Mouse (Mus musculus) bone marrow macrophage, adult 2 months (primary cell): ENCODE results near the gene Carmil1.

Experiments used
- CTCF ChIP-seq: IDR thresholded peaks from 2 replicates; pipeline ENCODE4 v1.5.1; 2012; ENCODE audit warnings: low read depth, mild to moderate bottlenecking, low read length, moderate library complexity
- POLR2A ChIP-seq: IDR thresholded peaks from 2 replicates; pipeline ENCODE4 v1.6.1; 2012; ENCODE audit warnings: mild to moderate bottlenecking, low read depth, low read length, borderline replicate concordance

- TF ChIP-seq CTCF = no peak
- TF ChIP-seq POLR2A = no peak
These were observed 235.3 kb downstream of the Carmil1 start for GRCm38 (mm10) chr13:24045271-24045670.
